Mouse (Mus musculus): ENCODE results near the gene Ccdc138. TPM values are rescaled to one million over a fixed set of nuclear protein-coding genes. Genes with fewer than 3 reads are reported as not detected.

Gene Ccdc138
- polyA plus RNA-seq (2012; fragmentation: generic; extraction: Trizol): under 1 TPM; 0.33 to 0.87 TPM

DNA sequence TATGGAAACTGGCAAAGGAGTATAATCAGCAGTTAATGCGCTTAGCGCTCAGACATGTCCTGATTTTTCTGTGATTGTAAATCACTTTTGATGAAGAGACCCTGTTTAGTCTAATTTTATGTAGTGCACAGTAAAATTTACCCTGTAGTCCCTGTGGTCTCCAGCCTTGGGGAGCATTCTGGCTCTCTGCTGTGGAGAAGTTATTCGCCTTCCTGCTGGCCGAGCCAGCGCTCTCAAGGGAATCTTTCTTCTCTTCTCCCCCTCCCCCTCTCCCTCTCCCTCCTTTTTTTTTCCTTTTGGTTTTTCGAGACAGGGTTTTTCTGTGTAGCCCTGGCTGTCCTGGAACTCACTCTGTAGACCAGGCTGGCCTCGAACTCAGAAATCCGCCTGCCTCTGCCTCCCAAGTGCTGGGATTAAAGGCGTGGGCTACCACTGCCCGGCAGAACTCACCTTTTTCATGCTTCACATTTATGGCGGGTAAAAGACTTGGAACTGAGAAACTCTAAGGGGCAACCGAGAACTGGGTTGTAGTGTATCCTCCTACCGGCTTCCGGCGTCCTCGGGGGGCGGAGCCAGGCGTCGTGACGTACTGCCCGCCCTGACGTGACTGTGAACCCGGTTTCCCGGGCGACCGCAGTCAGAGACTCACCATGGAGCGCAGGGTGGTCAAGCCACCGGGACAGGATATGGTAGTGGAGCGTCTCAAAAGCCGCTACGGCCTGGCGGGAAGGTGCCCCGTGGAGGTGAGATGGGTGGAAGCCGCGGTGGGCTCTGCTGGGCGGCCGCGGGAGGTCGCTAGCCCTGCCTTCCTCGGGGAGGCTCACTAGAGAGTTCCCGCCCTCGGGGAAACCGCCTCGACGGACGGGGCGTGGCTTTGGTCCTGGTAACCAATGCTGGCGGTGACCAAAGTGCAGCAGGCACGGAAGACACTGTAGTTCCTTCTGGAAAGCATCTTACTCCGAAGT is at the start of gene Ccdc138:
Gene Ccdc138, plus strand, starts transcription at position 629 of the 965 bp plus-strand sequence.

Other genes with a start within 250 kb of the Ccdc138 start
- gene Gcc2, start 242.5 kb upstream of the Ccdc138 start, polyA plus RNA-seq (2012; fragmentation: generic; extraction: Trizol): 1 to 10 TPM in 1 of 2 experiments, under 1 TPM in 1; 0.49 to 6.7 TPM
- gene Lims1, start 174.5 kb upstream of the Ccdc138 start, polyA plus RNA-seq (2012; fragmentation: generic; extraction: Trizol): 10 to 100 TPM in 1 of 2 experiments, 1 to 10 TPM in 1; 1.3 to 12.8 TPM
- gene Ranbp2, start 51.0 kb upstream of the Ccdc138 start, polyA plus RNA-seq (2012; fragmentation: generic; extraction: Trizol): 1 to 10 TPM in 1 of 2 experiments, under 1 TPM in 1; 0.30 to 3.3 TPM
- gene Edar, start 177.7 kb downstream of the Ccdc138 start, polyA plus RNA-seq (2012; fragmentation: generic; extraction: Trizol): under 1 TPM in 1 of 2 experiments, not detected in 1; 0.09 TPM
- not detected for gene Gm17542, start 220.3 kb downstream of the Ccdc138 start, polyA plus RNA-seq (2012; fragmentation: generic; extraction: Trizol)

Data from C3H10T1/2 (cell line).